Mouse (Mus musculus): ENCODE results near the gene Clpb. TPM values are rescaled to one million over a fixed set of nuclear protein-coding genes. Genes with fewer than 3 reads are reported as not detected.

The Clpb gene
- polyA plus RNA-seq, 1 experiment from 2014 or later = 21.3 TPM

- Histone ChIP-seq H3K27ac (ENCODE audit: low read length) (no peak overlapping the region), H3K9me3 (replicated peaks; ENCODE audit: control insufficient read depth, low read length) (no peaks in the 10 kb centered on the region), H3K9ac (ENCODE audit: low read depth, low read length) (no peak overlapping the region), H3K36me3 (ENCODE audit: control insufficient read depth, insufficient read depth) (no peaks in the 10 kb centered on the region), H3K4me2 (ENCODE audit: low read depth, low read length) (no peak overlapping the region), H3K4me1 (ENCODE audit: control insufficient read depth, low read depth, low read length) (no peaks in the 10 kb centered on the region), H3K4me3 (ENCODE audit: low read depth, low read length) (no peak overlapping the region), H3K27me3 (ENCODE audit: control insufficient read depth, insufficient read depth, low read depth, low read length) (no peaks in the 10 kb centered on the region)
- WGBS (ENCODE audit: insufficient replicate concordance) = 81% methylated on average over 5 of the region's 5 CpGs
- no peak for ATAC-seq (ENCODE audit: low read depth)
Measured at GRCm38 (mm10) chr7:101753492-101753891, 90.1 kb downstream of the Clpb start.

- no peaks in the 10 kb centered on the region for H3K4me1 ChIP-seq (ENCODE audit: control insufficient read depth, low read depth, low read length)
Measured at GRCm38 (mm10) chr7:101754416-101754815, 91.0 kb downstream of the Clpb start.

GRCm38 (mm10) chr7:101755301-101755700, 91.9 kb downstream of the Clpb start:
- WGBS (ENCODE audit: insufficient replicate concordance) = 77% methylated on average over 6 of the region's 6 CpGs
- ATAC-seq (ENCODE audit: low read depth) = no peak
- no peaks in the 10 kb centered on the region for H3K27me3 ChIP-seq (ENCODE audit: control insufficient read depth, insufficient read depth, low read depth, low read length)
- H3K9ac ChIP-seq (ENCODE audit: low read depth, low read length) = no peak overlapping the region
- no peak overlapping the region for H3K4me3 ChIP-seq (ENCODE audit: low read depth, low read length)
- H3K4me1 ChIP-seq (ENCODE audit: control insufficient read depth, low read depth, low read length) = no peaks in the 10 kb centered on the region
- no peak overlapping the region for H3K4me2 ChIP-seq (ENCODE audit: low read depth, low read length)
- H3K27ac ChIP-seq (ENCODE audit: low read length) = no peak overlapping the region
- no peaks in the 10 kb centered on the region for H3K36me3 ChIP-seq (ENCODE audit: control insufficient read depth, insufficient read depth)
- H3K9me3 ChIP-seq (replicated peaks; ENCODE audit: control insufficient read depth, low read length) = no peaks in the 10 kb centered on the region

More at GRCm38 (mm10) chr7:101754416-101754815, 91.0 kb downstream of the Clpb start:
- no peaks in the 10 kb centered on the region for H3K27me3 ChIP-seq (ENCODE audit: control insufficient read depth, insufficient read depth, low read depth, low read length)
- H3K9ac ChIP-seq (ENCODE audit: low read depth, low read length) = no peak overlapping the region
- H3K27ac ChIP-seq (ENCODE audit: low read length) = no peak overlapping the region
- no peak overlapping the region for H3K4me3 ChIP-seq (ENCODE audit: low read depth, low read length)
- WGBS (ENCODE audit: insufficient replicate concordance) = 62% methylated on average over 2 of the region's 2 CpGs
- no peak overlapping the region for H3K4me2 ChIP-seq (ENCODE audit: low read depth, low read length)
- ATAC-seq (ENCODE audit: low read depth) = no peak
- no peaks in the 10 kb centered on the region for H3K36me3 ChIP-seq (ENCODE audit: control insufficient read depth, insufficient read depth)
- no peaks in the 10 kb centered on the region for H3K9me3 ChIP-seq (replicated peaks; ENCODE audit: control insufficient read depth, low read length)

GRCm38 (mm10) chr7:101761899-101762780, 98.7 kb downstream of the Clpb start:
- H3K9me3 ChIP-seq (replicated peaks; ENCODE audit: control insufficient read depth, low read length) = no peaks in the 10 kb centered on the region
- H3K4me1 ChIP-seq (ENCODE audit: control insufficient read depth, low read depth, low read length) = no peaks in the 10 kb centered on the region
- 80% methylated on average over 11 of the region's 11 CpGs for WGBS (ENCODE audit: insufficient replicate concordance)
- H3K9ac ChIP-seq (ENCODE audit: low read depth, low read length) = no peak overlapping the region
- no peaks in the 10 kb centered on the region for H3K27me3 ChIP-seq (ENCODE audit: control insufficient read depth, insufficient read depth, low read depth, low read length)
- H3K4me3 ChIP-seq (ENCODE audit: low read depth, low read length) = no peak overlapping the region
- no peaks in the 10 kb centered on the region for H3K36me3 ChIP-seq (ENCODE audit: control insufficient read depth, insufficient read depth)
- no peak for ATAC-seq (ENCODE audit: low read depth)
- H3K27ac ChIP-seq (ENCODE audit: low read length) = no peak overlapping the region
- no peak overlapping the region for H3K4me2 ChIP-seq (ENCODE audit: low read depth, low read length)

GRCm38 (mm10) chr7:101767335-101767907, 104.0 kb downstream of the Clpb start:
- no peak for ATAC-seq (ENCODE audit: low read depth)

GRCm38 (mm10) chr7:101770051-101770450, 106.6 kb downstream of the Clpb start:
- Histone ChIP-seq H3K4me2 (ENCODE audit: low read depth, low read length) (no peak overlapping the region), H3K9me3 (replicated peaks; ENCODE audit: control insufficient read depth, low read length) (no peaks in the 10 kb centered on the region), H3K4me3 (ENCODE audit: low read depth, low read length) (no peak overlapping the region), H3K9ac (ENCODE audit: low read depth, low read length) (no peak overlapping the region), H3K36me3 (ENCODE audit: control insufficient read depth, insufficient read depth) (no peaks in the 10 kb centered on the region), H3K27me3 (ENCODE audit: control insufficient read depth, insufficient read depth, low read depth, low read length) (no peaks in the 10 kb centered on the region), H3K27ac (ENCODE audit: low read length) (no peak overlapping the region), H3K4me1 (ENCODE audit: control insufficient read depth, low read depth, low read length) (no peaks in the 10 kb centered on the region)
- no peak for ATAC-seq (ENCODE audit: low read depth)
- 70% methylated on average over 7 of the region's 7 CpGs for WGBS (ENCODE audit: insufficient replicate concordance)

More at GRCm38 (mm10) chr7:101767335-101767907, 104.0 kb downstream of the Clpb start:
- Histone ChIP-seq H3K9me3 (replicated peaks; ENCODE audit: control insufficient read depth, low read length) (no peaks in the 10 kb centered on the region), H3K4me1 (ENCODE audit: control insufficient read depth, low read depth, low read length) (no peaks in the 10 kb centered on the region), H3K4me2 (ENCODE audit: low read depth, low read length) (no peak overlapping the region), H3K36me3 (ENCODE audit: control insufficient read depth, insufficient read depth) (no peaks in the 10 kb centered on the region), H3K27me3 (ENCODE audit: control insufficient read depth, insufficient read depth, low read depth, low read length) (no peaks in the 10 kb centered on the region), H3K9ac (ENCODE audit: low read depth, low read length) (no peak overlapping the region), H3K27ac (ENCODE audit: low read length) (no peak overlapping the region), H3K4me3 (ENCODE audit: low read depth, low read length) (no peak overlapping the region)
- WGBS (ENCODE audit: insufficient replicate concordance) = 65% methylated on average over 5 of the region's 5 CpGs

GRCm38 (mm10) chr7:101771604-101772003, 108.2 kb downstream of the Clpb start:
- Histone ChIP-seq H3K9ac (ENCODE audit: low read depth, low read length) (no peak overlapping the region), H3K9me3 (replicated peaks; ENCODE audit: control insufficient read depth, low read length) (no peaks in the 10 kb centered on the region), H3K4me1 (ENCODE audit: control insufficient read depth, low read depth, low read length) (no peaks in the 10 kb centered on the region), H3K27ac (ENCODE audit: low read length) (no peak overlapping the region), H3K4me3 (ENCODE audit: low read depth, low read length) (no peak overlapping the region), H3K4me2 (ENCODE audit: low read depth, low read length) (no peak overlapping the region), H3K27me3 (ENCODE audit: control insufficient read depth, insufficient read depth, low read depth, low read length) (no peaks in the 10 kb centered on the region), H3K36me3 (ENCODE audit: control insufficient read depth, insufficient read depth) (no peaks in the 10 kb centered on the region)
- WGBS (ENCODE audit: insufficient replicate concordance) = 37% methylated on average over 1 of the region's 1 CpGs
- ATAC-seq (ENCODE audit: low read depth) = no peak

GRCm38 (mm10) chr7:101772687-101773086, 109.3 kb downstream of the Clpb start:
- Histone ChIP-seq H3K27ac (ENCODE audit: low read length) (no peak overlapping the region), H3K27me3 (ENCODE audit: control insufficient read depth, insufficient read depth, low read depth, low read length) (no peaks in the 10 kb centered on the region), H3K4me2 (ENCODE audit: low read depth, low read length) (no peak overlapping the region), H3K36me3 (ENCODE audit: control insufficient read depth, insufficient read depth) (no peaks in the 10 kb centered on the region), H3K9me3 (replicated peaks; ENCODE audit: control insufficient read depth, low read length) (no peaks in the 10 kb centered on the region), H3K4me3 (ENCODE audit: low read depth, low read length) (no peak overlapping the region), H3K4me1 (ENCODE audit: control insufficient read depth, low read depth, low read length) (no peaks in the 10 kb centered on the region), H3K9ac (ENCODE audit: low read depth, low read length) (no peak overlapping the region)
- 63% methylated on average over 8 of the region's 8 CpGs for WGBS (ENCODE audit: insufficient replicate concordance)
- no peak for ATAC-seq (ENCODE audit: low read depth)

- Histone ChIP-seq H3K4me2 (ENCODE audit: low read depth, low read length) (no peak overlapping the region), H3K9me3 (replicated peaks; ENCODE audit: control insufficient read depth, low read length) (no peaks in the 10 kb centered on the region), H3K4me1 (ENCODE audit: control insufficient read depth, low read depth, low read length) (no peaks in the 10 kb centered on the region), H3K36me3 (ENCODE audit: control insufficient read depth, insufficient read depth) (no peaks in the 10 kb centered on the region), H3K27ac (ENCODE audit: low read length) (no peak overlapping the region), H3K27me3 (ENCODE audit: control insufficient read depth, insufficient read depth, low read depth, low read length) (no peaks in the 10 kb centered on the region), H3K4me3 (ENCODE audit: low read depth, low read length) (no peak overlapping the region), H3K9ac (ENCODE audit: low read depth, low read length) (no peak overlapping the region)
- 65% methylated on average over 1 of the region's 1 CpGs for WGBS (ENCODE audit: insufficient replicate concordance)
- no peak for ATAC-seq (ENCODE audit: low read depth)
Measured at GRCm38 (mm10) chr7:101777053-101777452, 113.6 kb downstream of the Clpb start.
